Mouse (Mus musculus): ENCODE data around the gene Tax1bp3. TPM values are rescaled to one million over a fixed set of nuclear protein-coding genes. Genes with fewer than 3 reads are reported as not detected.

Gene Tax1bp3
- polyA plus RNA-seq, 2 experiments, result 10.8 to 25.8 TPM

DNA sequence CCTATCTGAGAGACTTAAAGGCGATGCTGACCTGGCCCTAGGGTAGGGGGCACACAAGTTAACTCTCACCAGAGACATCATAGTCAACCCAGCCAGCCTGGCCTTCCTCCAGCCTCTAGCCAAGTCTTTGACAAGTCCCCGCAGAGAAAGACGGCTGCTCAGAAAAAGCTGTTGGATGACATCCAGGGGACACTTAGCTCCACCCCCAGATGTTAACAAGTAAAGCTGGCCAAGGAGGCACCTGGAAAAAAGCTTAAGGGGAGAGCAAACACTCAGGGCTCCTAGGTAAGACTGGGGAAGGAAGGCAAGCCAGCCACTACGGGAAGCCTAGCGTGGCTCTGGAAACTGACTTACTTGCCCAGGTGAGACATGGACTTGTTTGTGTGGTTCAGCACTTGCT is 4.7 kb upstream of the Tax1bp3 start:
- no peak overlapping the region for H3K4me2 ChIP-seq (ENCODE audit: low read depth)
- DNase-seq (ENCODE audit: low read depth in 3 of 3, low spot score in 3 of 3), result no peak
- no peaks in the 10 kb centered on the region for H3K9me3 ChIP-seq (ENCODE audit: control insufficient read depth, low read length)
- no peak overlapping the region for H3K9ac ChIP-seq (replicated peaks)
- no peaks in the 10 kb centered on the region for H3K27me3 ChIP-seq (ENCODE audit: control insufficient read depth, insufficient read depth, low read length)
- WGBS (ENCODE audit: insufficient replicate concordance), result 69% methylated on average over 5 of the region's 5 CpGs
- no peak for ATAC-seq (ENCODE audit: insufficient read depth)
- no peak overlapping the region for H3K4me3 ChIP-seq (ENCODE audit: insufficient read depth in 1 of 2, low read depth in 2 of 2, low read length in 2 of 2)
- H3K27ac ChIP-seq, result no peak overlapping the region
- peaks cover 5 to 6% of the 10 kb centered on the region in 2 experiments; a peak in 2 of 4 replicates for H3K4me1 ChIP-seq (replicated peaks; ENCODE audit: control insufficient read depth in 2 of 2, insufficient read depth in 2 of 2, low read length in 1 of 2)
- peaks cover 2% of the 10 kb centered on the region; the same call in 1 of the 2 replicates for H3K36me3 ChIP-seq (replicated peaks; ENCODE audit: control insufficient read depth, insufficient read depth, low read depth)
- TF ChIP-seq CTCF (IDR thresholded peaks at IDR 0.05; ENCODE audit: low read depth) (no peak), EP300 (IDR thresholded peaks at IDR 0.05; ENCODE audit: low read depth) (no peak)

DNA sequence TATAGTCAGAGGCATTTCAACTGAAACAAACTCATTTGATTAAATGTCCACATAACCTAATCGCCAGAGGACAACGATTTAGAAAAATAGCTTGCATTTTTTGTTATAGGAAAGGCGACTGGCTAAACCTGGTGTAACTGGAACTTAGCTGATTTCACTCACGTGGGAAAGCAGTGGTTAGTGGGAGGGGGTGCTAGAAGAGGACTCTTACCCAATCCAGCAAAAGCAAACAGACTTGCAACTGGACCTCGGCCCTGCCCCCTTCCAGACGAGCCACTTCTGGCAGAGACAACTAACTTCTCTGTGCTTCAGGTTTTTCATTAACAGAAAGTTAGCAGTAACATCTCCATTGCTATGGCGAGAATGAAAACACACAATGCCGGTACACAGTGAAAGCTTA is 1.3 kb upstream of the Tax1bp3 start:
- peak overlapping the region; percentile 93 for H3K4me2 ChIP-seq (ENCODE audit: low read depth)
- DNase-seq (ENCODE audit: low read depth in 3 of 3, low spot score in 3 of 3) (peak in 1 of 3 experiments; percentile 33), ATAC-seq (ENCODE audit: insufficient read depth) (no peak)
- peaks cover 13 to 17% of the 10 kb centered on the region in 2 experiments for H3K4me1 ChIP-seq (replicated peaks; ENCODE audit: control insufficient read depth in 2 of 2, insufficient read depth in 2 of 2, low read length in 1 of 2)
- H3K4me3 ChIP-seq (ENCODE audit: insufficient read depth in 1 of 2, low read depth in 2 of 2, low read length in 2 of 2), result peak overlapping the region; percentile 89 to 95
- no peaks in the 10 kb centered on the region for H3K9me3 ChIP-seq (ENCODE audit: control insufficient read depth, low read length)
- TF ChIP-seq CTCF (IDR thresholded peaks at IDR 0.05; ENCODE audit: low read depth) (no peak), EP300 (IDR thresholded peaks at IDR 0.05; ENCODE audit: low read depth) (no peak)
- H3K9ac ChIP-seq (replicated peaks), result peak overlapping the region; percentile 86
- H3K36me3 ChIP-seq (replicated peaks; ENCODE audit: control insufficient read depth, insufficient read depth, low read depth), result peaks cover 2% of the 10 kb centered on the region; the same call in 1 of the 2 replicates
- 34% methylated on average over 8 of the region's 8 CpGs for WGBS (ENCODE audit: insufficient replicate concordance)
- H3K27ac ChIP-seq, result peak overlapping the region; percentile 35; the same call in 1 of the 2 replicates
- no peaks in the 10 kb centered on the region for H3K27me3 ChIP-seq (ENCODE audit: control insufficient read depth, insufficient read depth, low read length)

DNA sequence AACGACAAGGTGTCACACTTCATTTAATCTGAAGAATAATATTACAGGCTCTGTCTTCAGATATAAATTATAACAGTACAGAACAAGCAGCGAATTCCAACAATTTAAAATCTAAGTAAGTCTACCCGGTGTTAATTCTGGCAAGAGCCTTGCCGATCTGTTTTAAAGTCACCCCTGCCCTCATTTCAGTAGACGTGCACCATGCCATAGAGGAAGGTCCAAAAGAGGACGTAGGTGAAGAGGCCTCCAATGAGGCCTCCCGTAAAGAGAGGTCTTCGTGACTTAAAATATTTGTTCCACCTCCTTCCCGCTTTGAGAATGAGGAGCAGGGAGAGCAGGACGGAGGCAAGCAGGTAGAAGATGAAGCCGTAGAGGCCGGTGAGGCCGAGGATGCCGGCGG is 697 bp upstream of the Tax1bp3 start:
- 0% methylated on average over 15 of the region's 15 CpGs for WGBS (ENCODE audit: insufficient replicate concordance)
- H3K4me3 ChIP-seq (ENCODE audit: insufficient read depth in 1 of 2, low read depth in 2 of 2, low read length in 2 of 2), result peak overlapping the region; percentile 89 to 95
- peak overlapping the region; percentile 93 for H3K4me2 ChIP-seq (ENCODE audit: low read depth)
- no peaks in the 10 kb centered on the region for H3K9me3 ChIP-seq (ENCODE audit: control insufficient read depth, low read length)
- TF ChIP-seq CTCF (IDR thresholded peaks at IDR 0.05; ENCODE audit: low read depth) (no peak), EP300 (IDR thresholded peaks at IDR 0.05; ENCODE audit: low read depth) (no peak)
- DNase-seq (ENCODE audit: low read depth in 3 of 3, low spot score in 3 of 3), result no peak
- peaks cover 2% of the 10 kb centered on the region; the same call in 1 of the 2 replicates for H3K36me3 ChIP-seq (replicated peaks; ENCODE audit: control insufficient read depth, insufficient read depth, low read depth)
- H3K4me1 ChIP-seq (replicated peaks; ENCODE audit: control insufficient read depth in 2 of 2, insufficient read depth in 2 of 2, low read length in 1 of 2), result peaks cover 13 to 17% of the 10 kb centered on the region in 2 experiments
- ATAC-seq (ENCODE audit: insufficient read depth), result no peak
- peak overlapping the region; percentile 86 for H3K9ac ChIP-seq (replicated peaks)
- H3K27ac ChIP-seq, result peak overlapping the region; percentile 40
- H3K27me3 ChIP-seq (ENCODE audit: control insufficient read depth, insufficient read depth, low read length), result no peaks in the 10 kb centered on the region

DNA sequence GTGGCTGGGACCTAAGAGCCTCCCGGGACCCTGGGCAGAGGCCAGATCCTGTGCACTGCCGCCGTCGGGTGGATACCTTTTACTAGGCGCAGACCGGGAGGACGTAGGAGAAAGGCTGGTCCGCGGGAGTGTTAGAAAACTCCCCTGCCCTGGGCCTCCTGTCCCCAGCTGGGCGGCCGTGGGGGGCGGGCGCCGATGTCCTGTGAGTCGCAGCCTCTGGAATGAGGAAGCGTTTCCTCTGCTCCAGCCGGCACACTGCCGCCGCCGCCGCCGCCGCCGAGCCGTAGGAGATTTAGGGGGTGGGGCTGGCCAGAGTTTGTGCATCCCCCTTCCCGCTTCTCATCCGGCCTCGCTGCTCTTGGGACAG is 609 bp downstream of the Tax1bp3 start:
- H3K9me3 ChIP-seq (ENCODE audit: control insufficient read depth, low read length), result no peaks in the 10 kb centered on the region
- DNase-seq (ENCODE audit: low read depth in 3 of 3, low spot score in 3 of 3), result no peak
- peaks cover 2% of the 10 kb centered on the region; the same call in 1 of the 2 replicates for H3K36me3 ChIP-seq (replicated peaks; ENCODE audit: control insufficient read depth, insufficient read depth, low read depth)
- peak; percentile 46 for ATAC-seq (ENCODE audit: insufficient read depth)
- peaks cover 13 to 17% of the 10 kb centered on the region in 2 experiments for H3K4me1 ChIP-seq (replicated peaks; ENCODE audit: control insufficient read depth in 2 of 2, insufficient read depth in 2 of 2, low read length in 1 of 2)
- H3K4me3 ChIP-seq (ENCODE audit: insufficient read depth in 1 of 2, low read depth in 2 of 2, low read length in 2 of 2), result peak overlapping the region; percentile 89 to 95
- H3K27me3 ChIP-seq (ENCODE audit: control insufficient read depth, insufficient read depth, low read length), result no peaks in the 10 kb centered on the region
- H3K9ac ChIP-seq (replicated peaks), result peak overlapping the region; percentile 74
- TF ChIP-seq EP300 (IDR thresholded peaks at IDR 0.05; ENCODE audit: low read depth) (no peak), CTCF (IDR thresholded peaks at IDR 0.05; ENCODE audit: low read depth) (no peak)
- peak overlapping the region; percentile 40 for H3K27ac ChIP-seq
- WGBS (ENCODE audit: insufficient replicate concordance), result under 1% methylated on average over 28 of the region's 28 CpGs
- peak overlapping the region; percentile 80 for H3K4me2 ChIP-seq (ENCODE audit: low read depth)

DNA sequence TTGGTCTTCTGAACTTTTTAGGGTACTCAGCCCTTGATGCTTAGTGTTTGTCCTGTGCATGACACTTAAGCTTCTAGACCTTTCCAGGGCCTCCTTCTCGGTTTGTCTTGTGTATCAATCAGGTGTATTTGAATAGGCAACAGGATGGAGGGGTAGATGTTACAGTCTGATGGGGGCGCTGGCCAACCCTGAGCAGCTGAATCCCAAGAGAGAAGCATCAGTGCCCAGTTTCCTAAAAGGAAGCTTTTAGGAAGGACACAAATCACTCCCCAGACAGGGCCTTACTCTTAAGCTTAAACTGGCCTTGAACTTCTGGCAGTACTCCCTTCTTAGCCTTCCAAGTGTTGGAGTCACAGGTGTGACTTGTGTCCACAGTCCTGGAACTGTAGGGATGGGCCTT is 1.0 kb downstream of the Tax1bp3 start:
- H3K27ac ChIP-seq, result no peak overlapping the region
- DNase-seq (ENCODE audit: low read depth in 3 of 3, low spot score in 3 of 3) (no peak), ATAC-seq (ENCODE audit: insufficient read depth) (no peak)
- H3K4me1 ChIP-seq (replicated peaks; ENCODE audit: control insufficient read depth in 2 of 2, insufficient read depth in 2 of 2, low read length in 1 of 2), result peaks cover 13 to 17% of the 10 kb centered on the region in 2 experiments
- H3K9ac ChIP-seq (replicated peaks), result peak overlapping the region; percentile 74
- H3K9me3 ChIP-seq (ENCODE audit: control insufficient read depth, low read length), result no peaks in the 10 kb centered on the region
- WGBS (ENCODE audit: insufficient replicate concordance), result 12% methylated on average over 2 of the region's 2 CpGs
- TF ChIP-seq CTCF (IDR thresholded peaks at IDR 0.05; ENCODE audit: low read depth), result no peak
- TF ChIP-seq EP300 (IDR thresholded peaks at IDR 0.05; ENCODE audit: low read depth), result no peak
- peak overlapping the region; percentile 89 to 95 for H3K4me3 ChIP-seq (ENCODE audit: insufficient read depth in 1 of 2, low read depth in 2 of 2, low read length in 2 of 2)
- no peaks in the 10 kb centered on the region for H3K27me3 ChIP-seq (ENCODE audit: control insufficient read depth, insufficient read depth, low read length)
- peak overlapping the region; percentile 80 for H3K4me2 ChIP-seq (ENCODE audit: low read depth)
- peaks cover 2% of the 10 kb centered on the region; the same call in 1 of the 2 replicates for H3K36me3 ChIP-seq (replicated peaks; ENCODE audit: control insufficient read depth, insufficient read depth, low read depth)
